Mouse (Mus musculus): ENCODE results near the gene Slc44a2.

Gene Slc44a2

GRCm38 (mm10) chr9:21392646-21393175 lies 72.2 kb downstream of the Slc44a2 start:
- DNase-seq = no peak

GRCm38 (mm10) chr9:21395692-21396091 lies 75.2 kb downstream of the Slc44a2 start:
- DNase-seq = no peak

GRCm38 (mm10) chr9:21397170-21397569 lies 76.7 kb downstream of the Slc44a2 start:
- DNase-seq = no peak

GRCm38 (mm10) chr9:21401042-21401441 lies 80.5 kb downstream of the Slc44a2 start:
- DNase-seq = no peak

GRCm38 (mm10) chr9:21402764-21403253 lies 82.3 kb downstream of the Slc44a2 start:
- no peak for DNase-seq

- DNase-seq = no peak
Measured at GRCm38 (mm10) chr9:21403745-21404144, 83.2 kb downstream of the Slc44a2 start.
